Mouse (Mus musculus) midbrain, embryonic 15.5 days (tissue): ENCODE measurements at regions not wholly inside any gene's neighbourhood (a gene's known extent, or its start where the extent isn't known, plus 50 kb on each side); places are given as distances from the start of the nearest gene placed in this dataset.

Experiments used
- ATAC-seq: fragments of 200-750 bp; cut with Nextera tagmentation; replicated peaks from 2 replicates; pipeline ENCODE4 v1.8.0; 2017; ENCODE audit warnings: moderate TSS enrichment
- H3K27ac ChIP-seq: fragments of 300-500 bp; sonication (generic); 2 replicates; pipeline ENCODE4 v1.5.1; 2015; ENCODE audit warnings: mild to moderate bottlenecking, inconsistent platforms
- H3K27me3 ChIP-seq: fragments of 300-500 bp; sonication (generic); replicated peaks from 2 replicates; pipeline ENCODE4 v1.6.1; 2015; ENCODE audit warnings: inconsistent platforms
- H3K36me3 ChIP-seq: fragments of 300-500 bp; sonication (generic); replicated peaks from 2 replicates; pipeline ENCODE4 v1.6.1; 2015; ENCODE audit warnings: inconsistent platforms
- H3K4me1 ChIP-seq: fragments of 300-500 bp; sonication (generic); 2 replicates; pipeline ENCODE4 v1.6.1; 2015; ENCODE audit warnings: inconsistent platforms
- H3K4me2 ChIP-seq: fragments of 300-500 bp; sonication (generic); 2 replicates; pipeline ENCODE4 v1.6.1; 2015; ENCODE audit warnings: inconsistent platforms, mild to moderate bottlenecking, moderate library complexity
- H3K4me3 ChIP-seq: fragments of 300-500 bp; sonication (generic); 2 replicates; pipeline ENCODE4 v1.5.1; 2015; ENCODE audit warnings: mild to moderate bottlenecking, inconsistent platforms
- H3K9ac ChIP-seq: fragments of 300-500 bp; sonication (generic); 2 replicates; pipeline ENCODE4 v1.6.1; 2015; ENCODE audit warnings: mild to moderate bottlenecking, inconsistent platforms
- H3K9me3 ChIP-seq: fragments of 300-500 bp; sonication (generic); 2 replicates; pipeline ENCODE4 v1.6.1; 2016; ENCODE audit warnings: inconsistent platforms
- WGBS: fragments of 180-500 bp; shearing (Covaris S2); methylation state at CpG from one replicate; pipeline ENCODE4 v1.1.7; 2015; ENCODE audit warnings: mixed read lengths; 5-methylcytosine and 5-hydroxymethylcytosine counted together

GRCm38 (mm10) chr1:76772694-76773093 lies 742.2 kb downstream of the Epha4 start:
- Histone ChIP-seq H3K27ac (no peak overlapping the region), H3K4me1 (no peaks in the 10 kb centered on the region), H3K4me2 (no peak overlapping the region), H3K9ac (no peak overlapping the region), H3K9me3 (no peaks in the 10 kb centered on the region), H3K36me3 (no peaks in the 10 kb centered on the region), H3K27me3 (no peaks in the 10 kb centered on the region), H3K4me3 (no peak overlapping the region)
- no peak for ATAC-seq
- WGBS: 87% methylated on average over 2 of the region's 2 CpGs

GRCm38 (mm10) chr1:76786871-76787270 lies 728.0 kb downstream of the Epha4 start:
- no peaks in the 10 kb centered on the region for H3K27me3 ChIP-seq
- no peaks in the 10 kb centered on the region for H3K9me3 ChIP-seq
- no peak overlapping the region for H3K4me3 ChIP-seq
- H3K9ac ChIP-seq: no peak overlapping the region
- no peaks in the 10 kb centered on the region for H3K4me1 ChIP-seq
- H3K27ac ChIP-seq: no peak overlapping the region
- no peak for ATAC-seq
- no peaks in the 10 kb centered on the region for H3K36me3 ChIP-seq
- H3K4me2 ChIP-seq: no peak overlapping the region
- 96% methylated on average over 2 of the region's 2 CpGs for WGBS

- Histone ChIP-seq H3K4me1 (no peaks in the 10 kb centered on the region), H3K36me3 (no peaks in the 10 kb centered on the region), H3K9ac (no peak overlapping the region), H3K27me3 (no peaks in the 10 kb centered on the region), H3K4me3 (no peak overlapping the region), H3K27ac (no peak overlapping the region), H3K4me2 (no peak overlapping the region), H3K9me3 (no peaks in the 10 kb centered on the region)
- ATAC-seq: no peak
- 91% methylated on average over 2 of the region's 2 CpGs for WGBS
Measured at GRCm38 (mm10) chr1:76793438-76793837, 721.5 kb downstream of the Epha4 start.

- Histone ChIP-seq H3K9ac (no peak overlapping the region), H3K4me2 (no peak overlapping the region), H3K4me3 (no peak overlapping the region), H3K4me1 (no peaks in the 10 kb centered on the region), H3K27ac (no peak overlapping the region), H3K27me3 (no peaks in the 10 kb centered on the region), H3K36me3 (no peaks in the 10 kb centered on the region), H3K9me3 (no peaks in the 10 kb centered on the region)
- ATAC-seq: no peak
- 78% methylated on average over 1 of the region's 1 CpGs for WGBS
Measured at GRCm38 (mm10) chr1:76819906-76820305, 695.0 kb downstream of the Epha4 start.

- no peak for ATAC-seq
- no peak overlapping the region for H3K27ac ChIP-seq
- WGBS: 76% methylated on average over 3 of the region's 3 CpGs
- H3K9me3 ChIP-seq: no peaks in the 10 kb centered on the region
- no peaks in the 10 kb centered on the region for H3K36me3 ChIP-seq
- H3K9ac ChIP-seq: no peak overlapping the region
- no peaks in the 10 kb centered on the region for H3K4me1 ChIP-seq
- no peaks in the 10 kb centered on the region for H3K27me3 ChIP-seq
- H3K4me2 ChIP-seq: no peak overlapping the region
- H3K4me3 ChIP-seq: no peak overlapping the region
Measured at GRCm38 (mm10) chr1:76821610-76822009, 693.3 kb downstream of the Epha4 start.

GRCm38 (mm10) chr1:76829690-76830089 lies 685.2 kb downstream of the Epha4 start:
- no peak for ATAC-seq
- no peaks in the 10 kb centered on the region for H3K9me3 ChIP-seq
- H3K27ac ChIP-seq: no peak overlapping the region
- H3K9ac ChIP-seq: no peak overlapping the region
- no peaks in the 10 kb centered on the region for H3K27me3 ChIP-seq
- no peak overlapping the region for H3K4me3 ChIP-seq
- H3K4me2 ChIP-seq: no peak overlapping the region
- no peaks in the 10 kb centered on the region for H3K4me1 ChIP-seq
- H3K36me3 ChIP-seq: no peaks in the 10 kb centered on the region
- 76% methylated on average over 2 of the region's 2 CpGs for WGBS

GRCm38 (mm10) chr1:76832311-76832710 lies 682.6 kb downstream of the Epha4 start:
- Histone ChIP-seq H3K4me2 (no peak overlapping the region), H3K9ac (no peak overlapping the region), H3K4me1 (0 out of 2 replicates have a peak, but pooled peaks cover 4% of the 10 kb centered on the region), H3K9me3 (no peaks in the 10 kb centered on the region), H3K4me3 (no peak overlapping the region), H3K36me3 (no peaks in the 10 kb centered on the region), H3K27ac (no peak overlapping the region), H3K27me3 (no peaks in the 10 kb centered on the region)
- no peak for ATAC-seq
- 73% methylated on average over 2 of the region's 2 CpGs for WGBS

GRCm38 (mm10) chr1:76835028-76835683 lies 679.7 kb downstream of the Epha4 start:
- 90% methylated on average over 6 of the region's 6 CpGs for WGBS
- H3K9ac ChIP-seq: no peak overlapping the region
- H3K9me3 ChIP-seq: no peaks in the 10 kb centered on the region
- no peaks in the 10 kb centered on the region for H3K36me3 ChIP-seq
- H3K27me3 ChIP-seq: no peaks in the 10 kb centered on the region
- H3K4me3 ChIP-seq: no peak overlapping the region
- no peak for ATAC-seq
- H3K4me2 ChIP-seq: no peak overlapping the region
- H3K4me1 ChIP-seq: 0 out of 2 replicates have a peak, but pooled peaks cover 4% of the 10 kb centered on the region
- H3K27ac ChIP-seq: no peak overlapping the region

- WGBS: 19% methylated on average over 3 of the region's 3 CpGs
- ATAC-seq: no peak
- Histone ChIP-seq H3K36me3 (no peaks in the 10 kb centered on the region), H3K9ac (no peak overlapping the region), H3K27ac (no peak overlapping the region), H3K9me3 (no peaks in the 10 kb centered on the region), H3K4me2 (no peak overlapping the region), H3K4me1 (no peaks in the 10 kb centered on the region), H3K27me3 (no peaks in the 10 kb centered on the region), H3K4me3 (no peak overlapping the region)
Measured at GRCm38 (mm10) chr1:76849346-76849745, 665.5 kb downstream of the Epha4 start.

- no peaks in the 10 kb centered on the region for H3K27me3 ChIP-seq
- H3K9ac ChIP-seq: no peak overlapping the region
- H3K36me3 ChIP-seq: no peaks in the 10 kb centered on the region
- 80% methylated on average over 15 of the region's 15 CpGs for WGBS
- H3K9me3 ChIP-seq: no peaks in the 10 kb centered on the region
- no peak overlapping the region for H3K27ac ChIP-seq
- H3K4me2 ChIP-seq: no peak overlapping the region
- H3K4me1 ChIP-seq: no peaks in the 10 kb centered on the region
- no peak overlapping the region for H3K4me3 ChIP-seq
- ATAC-seq: no peak
Measured at GRCm38 (mm10) chr1:76866304-76866968, 648.5 kb downstream of the Epha4 start.

- H3K9me3 ChIP-seq: no peaks in the 10 kb centered on the region
- H3K36me3 ChIP-seq: no peaks in the 10 kb centered on the region
- H3K27me3 ChIP-seq: no peaks in the 10 kb centered on the region
- WGBS: 83% methylated on average over 4 of the region's 4 CpGs
- ATAC-seq: no peak
- no peak overlapping the region for H3K9ac ChIP-seq
- no peak overlapping the region for H3K4me2 ChIP-seq
- no peak overlapping the region for H3K27ac ChIP-seq
- no peaks in the 10 kb centered on the region for H3K4me1 ChIP-seq
- H3K4me3 ChIP-seq: no peak overlapping the region
Measured at GRCm38 (mm10) chr1:76873207-76873606, 641.7 kb downstream of the Epha4 start.

GRCm38 (mm10) chr1:76880111-76880782 lies 634.6 kb downstream of the Epha4 start:
- no peaks in the 10 kb centered on the region for H3K36me3 ChIP-seq
- no peaks in the 10 kb centered on the region for H3K9me3 ChIP-seq
- no peak overlapping the region for H3K27ac ChIP-seq
- no peak overlapping the region for H3K4me3 ChIP-seq
- no peak for ATAC-seq
- H3K4me2 ChIP-seq: no peak overlapping the region
- H3K27me3 ChIP-seq: no peaks in the 10 kb centered on the region
- 88% methylated on average over 6 of the region's 6 CpGs for WGBS
- H3K9ac ChIP-seq: no peak overlapping the region
- H3K4me1 ChIP-seq: no peaks in the 10 kb centered on the region

- Histone ChIP-seq H3K27me3 (no peaks in the 10 kb centered on the region), H3K36me3 (no peaks in the 10 kb centered on the region), H3K9me3 (no peaks in the 10 kb centered on the region), H3K4me2 (no peak overlapping the region), H3K4me1 (no peaks in the 10 kb centered on the region), H3K4me3 (no peak overlapping the region), H3K9ac (no peak overlapping the region), H3K27ac (no peak overlapping the region)
- no peak for ATAC-seq
- 77% methylated on average over 4 of the region's 4 CpGs for WGBS
Measured at GRCm38 (mm10) chr1:76880783-76881145, 634.1 kb downstream of the Epha4 start.
